8 mouse cellular contexts compared by ENCODE assay signal in the genomic region with DNA sequence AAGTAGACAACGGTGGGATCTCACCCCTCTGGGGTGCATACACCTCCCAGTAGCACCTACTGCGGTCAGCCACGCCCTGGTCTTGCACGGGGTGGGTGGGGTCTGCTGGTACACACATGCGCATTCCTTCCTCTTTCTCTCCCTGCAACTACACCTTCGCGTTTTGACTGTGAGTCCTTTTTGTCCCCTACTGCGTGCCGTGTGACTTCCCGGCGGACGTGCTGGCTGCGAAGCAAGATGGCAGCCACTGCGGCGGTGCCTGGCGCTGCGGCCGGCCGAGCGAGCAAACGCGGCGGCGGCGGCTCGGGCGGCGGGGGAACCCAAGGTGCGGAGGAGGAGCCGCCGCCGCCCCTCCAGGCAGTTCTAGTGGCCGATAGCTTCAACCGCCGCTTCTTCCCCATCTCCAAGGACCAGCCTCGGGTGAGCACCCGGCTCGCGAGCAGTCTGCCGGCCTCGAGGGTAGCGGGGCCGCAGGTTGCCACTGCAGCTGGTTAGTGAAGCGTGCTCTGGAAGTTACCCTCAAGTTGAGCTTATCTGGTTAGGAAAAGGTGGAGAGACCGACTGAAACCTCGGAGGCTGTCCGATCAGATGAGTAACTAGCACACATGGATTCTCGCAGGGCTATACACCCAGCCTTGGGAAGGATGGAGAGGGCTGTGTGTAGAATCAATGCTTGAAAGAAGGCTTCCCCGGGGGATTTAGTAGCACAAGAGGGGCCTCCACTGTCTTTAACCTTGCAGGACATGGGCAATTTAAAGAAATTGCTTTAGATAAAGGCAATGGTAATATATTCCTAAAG. TPM values are rescaled to one million over a fixed set of nuclear protein-coding genes. Genes with fewer than 3 reads are reported as not detected.
DNase-seq lines count a peak whose midpoint lies in the region; ATAC-seq lines count a peak whose summit lies in the region.

A gene (plus strand): TSS at position 141 of the 799 bp plus-strand sequence.

- WGBS in heart, embryonic 13.5 days: under 1% methylated on average over 49 of the region's 49 CpGs
- under 1% methylated on average over 49 of the region's 49 CpGs for WGBS in liver, embryonic 12.5 days (ENCODE audit: insufficient replicate concordance)
- WGBS in stomach, embryonic 15.5 days: under 1% methylated on average over 49 of the region's 49 CpGs

- H3K4me1 ChIP-seq in brown adipose tissue, adult 24 weeks (ENCODE audit: control insufficient read depth, insufficient read depth, insufficient read length, low read length): no peaks in the 10 kb centered on the region
- peaks cover 21% of the 10 kb centered on the region for H3K4me1 ChIP-seq in heart, embryonic 13.5 days
- H3K4me1 ChIP-seq in liver, embryonic 12.5 days: peaks cover 18% of the 10 kb centered on the region
- peaks cover 8% of the 10 kb centered on the region; the same call in 1 of the 2 replicates for H3K4me1 ChIP-seq in stomach, embryonic 15.5 days

- H3K27me3 ChIP-seq in heart, embryonic 13.5 days (replicated peaks): no peaks in the 10 kb centered on the region
- H3K27me3 ChIP-seq in liver, embryonic 12.5 days (replicated peaks): no peaks in the 10 kb centered on the region
- H3K27me3 ChIP-seq in stomach, embryonic 15.5 days (replicated peaks): no peaks in the 10 kb centered on the region

- H3K27ac ChIP-seq in brown adipose tissue, adult 24 weeks (replicated peaks; ENCODE audit: low read depth, low read length): no peak within 1 kb of the TSS
- H3K27ac ChIP-seq in heart, embryonic 13.5 days (replicated peaks): peak within 1 kb of the TSS; percentile 82
- peak within 1 kb of the TSS; percentile 76 for H3K27ac ChIP-seq in liver, embryonic 12.5 days
- H3K27ac ChIP-seq in stomach, embryonic 15.5 days: peak within 1 kb of the TSS; percentile 70

- H3K9me3 ChIP-seq in heart, embryonic 13.5 days: no peaks in the 10 kb centered on the region
- H3K9me3 ChIP-seq in liver, embryonic 12.5 days (replicated peaks): no peaks in the 10 kb centered on the region
- H3K9me3 ChIP-seq in stomach, embryonic 15.5 days: no peaks in the 10 kb centered on the region

- peak within 1 kb of the TSS; percentile 76 for H3K4me3 ChIP-seq in brown adipose tissue, adult 24 weeks (ENCODE audit: insufficient read depth, low read depth, low read length)
- H3K4me3 ChIP-seq in heart, embryonic 13.5 days: peak within 1 kb of the TSS; percentile 79
- peak within 1 kb of the TSS; percentile 87 for H3K4me3 ChIP-seq in liver, embryonic 12.5 days
- H3K4me3 ChIP-seq in stomach, embryonic 15.5 days (replicated peaks): peak within 1 kb of the TSS; percentile 99

- peak within 1 kb of the TSS; percentile 76 for H3K4me2 ChIP-seq in heart, embryonic 13.5 days
- peak within 1 kb of the TSS; percentile 81 for H3K4me2 ChIP-seq in liver, embryonic 12.5 days
- H3K4me2 ChIP-seq in stomach, embryonic 15.5 days: peak within 1 kb of the TSS; percentile 81

- H3K36me3 ChIP-seq in heart, embryonic 13.5 days: peaks cover 38% of the 10 kb centered on the region
- peaks cover 37% of the 10 kb centered on the region for H3K36me3 ChIP-seq in liver, embryonic 12.5 days
- peaks cover 29% of the 10 kb centered on the region for H3K36me3 ChIP-seq in stomach, embryonic 15.5 days

- peak within 1 kb of the TSS; percentile 93 for H3K9ac ChIP-seq in heart, embryonic 13.5 days
- peak within 1 kb of the TSS; percentile 87 for H3K9ac ChIP-seq in liver, embryonic 12.5 days
- peak within 1 kb of the TSS; percentile 89 for H3K9ac ChIP-seq in stomach, embryonic 15.5 days

- peak; percentile 94 for ATAC-seq in heart, embryonic 13.5 days (ENCODE audit: extremely low read depth, insufficient number of reproducible peaks, low FRiP score, low TSS enrichment)
- ATAC-seq in liver, embryonic 12.5 days: peak; percentile 95
- peak; percentile 94 for ATAC-seq in stomach, embryonic 15.5 days (ENCODE audit: insufficient read depth, low FRiP score, low read depth)

- DNase-seq in CD4-positive, CD25-positive, alpha-beta regulatory T cell, adult 2 months (ENCODE audit: low read depth, low spot score): peak; percentile 94
- DNase-seq in fat pad, adult 2 months (ENCODE audit: extremely low read depth, low read depth, low spot score): peak; percentile 73
- DNase-seq in kidney, postnatal 10 days: peak; percentile 95
- peak; percentile 81 to 92 for DNase-seq in natural killer cell, adult 2 months (ENCODE audit: low spot score in 2 of 2)

RNA-seq across cellular contexts. Expression of the gene that starts here (rescaled TPM):
- 35.8 and 42.2 TPM in 2 replicates for polyA plus RNA-seq in brown adipose tissue, adult 24 weeks (2012; ENCODE audit: insufficient read depth, insufficient read length, missing spikeins)
- polyA plus RNA-seq in heart, embryonic 13.5 days (2015; fragmentation: Nextera tagmentation; extraction: Ambion mirVana): 78.8 and 81.5 TPM in 2 replicates
- 90.0 and 99.7 TPM in 2 replicates for polyA plus RNA-seq in liver, embryonic 12.5 days (2016; fragmentation: Nextera tagmentation; extraction: Ambion mirVana)
- polyA plus RNA-seq in stomach, embryonic 15.5 days (2015; fragmentation: Nextera tagmentation; extraction: Ambion mirVana): 90.2 and 95.0 TPM in 2 replicates
